Mouse (Mus musculus): Measurements from ENCODE around the gene Snd1. TPM values are rescaled to one million over a fixed set of nuclear protein-coding genes. Genes with fewer than 3 reads are reported as not detected.

Snd1 gene
- total RNA-seq, 4 experiments from 2014 or later = 101 to 116 (median 115) TPM

DNA sequence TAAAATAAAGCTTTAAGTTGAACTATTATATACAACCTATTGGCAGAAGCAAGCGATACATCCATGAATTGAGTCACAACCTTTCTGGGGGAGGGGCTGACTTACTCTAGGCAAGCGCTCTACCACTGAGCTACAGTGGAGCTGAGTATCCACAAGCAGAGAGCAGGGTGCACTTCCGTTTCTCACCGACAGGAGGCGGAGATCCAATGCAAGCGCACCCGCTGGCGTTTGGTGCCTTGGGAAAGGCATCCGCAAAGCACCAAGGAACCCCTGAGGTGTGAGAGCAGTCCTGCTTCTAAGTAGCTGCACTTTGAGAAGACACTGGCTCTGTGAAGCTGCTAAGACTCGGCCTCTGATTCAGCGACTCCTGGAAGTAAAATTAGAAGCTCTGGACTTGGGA is 480.6 kb downstream of the Snd1 start:
- DNase-seq (ENCODE audit: low spot score in 2 of 2) = peak in 1 of 2 experiments; percentile 38

DNA sequence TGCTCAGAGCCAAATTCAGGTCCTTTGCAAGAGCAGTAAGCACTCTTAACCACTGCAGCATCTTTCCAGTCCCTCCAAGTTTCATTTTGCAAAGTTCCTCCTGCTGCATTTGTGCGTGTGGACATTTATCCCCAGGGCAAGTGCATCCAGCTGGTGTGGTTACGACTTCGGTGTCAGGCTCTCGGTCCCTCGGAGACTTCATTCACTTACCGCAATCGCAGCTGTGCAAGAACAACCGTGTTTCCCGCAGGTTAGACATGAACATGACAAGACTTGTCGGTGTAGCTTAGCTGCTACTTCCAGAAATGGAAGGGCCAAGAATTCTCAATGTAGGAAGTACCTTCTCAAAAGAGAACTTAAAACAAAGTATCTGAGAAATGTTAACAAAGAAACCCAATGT is 482.5 kb downstream of the Snd1 start:
- DNase-seq (ENCODE audit: low spot score in 2 of 2) = no peak

DNA sequence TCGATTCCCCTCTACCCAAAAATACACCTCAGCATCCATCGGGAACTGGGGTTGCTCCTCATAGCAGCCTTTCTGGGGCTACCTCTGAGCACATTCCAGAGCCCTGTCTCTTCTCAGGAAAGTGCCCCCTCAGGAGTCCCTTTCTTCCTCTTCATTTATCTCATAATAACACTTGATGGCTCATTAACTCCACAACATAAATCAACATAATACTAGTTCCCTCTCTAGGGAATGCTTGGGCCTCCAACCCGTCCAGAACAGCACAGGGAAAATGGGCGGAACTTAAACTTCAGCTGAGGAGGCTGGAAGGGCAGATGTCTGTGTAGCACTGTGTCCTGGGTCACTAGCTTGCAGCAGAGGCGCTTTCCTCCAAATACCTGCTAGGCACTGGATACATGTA is 488.2 kb downstream of the Snd1 start:
- no peak for DNase-seq (ENCODE audit: low spot score in 2 of 2)

GRCm38 (mm10) chr6:28965264-28965663 is 490.3 kb downstream of the Snd1 start:
- DNase-seq (ENCODE audit: low spot score in 2 of 2) = no peak

GRCm38 (mm10) chr6:28969615-28970014 is 494.7 kb downstream of the Snd1 start:
- no peak for DNase-seq (ENCODE audit: low spot score in 2 of 2)

- DNase-seq (ENCODE audit: low spot score in 2 of 2) = no peak
Measured at GRCm38 (mm10) chr6:28970711-28971110, 495.8 kb downstream of the Snd1 start.

GRCm38 (mm10) chr6:28974498-28974897 is 499.6 kb downstream of the Snd1 start:
- no peak for DNase-seq (ENCODE audit: low spot score in 2 of 2)

DNA sequence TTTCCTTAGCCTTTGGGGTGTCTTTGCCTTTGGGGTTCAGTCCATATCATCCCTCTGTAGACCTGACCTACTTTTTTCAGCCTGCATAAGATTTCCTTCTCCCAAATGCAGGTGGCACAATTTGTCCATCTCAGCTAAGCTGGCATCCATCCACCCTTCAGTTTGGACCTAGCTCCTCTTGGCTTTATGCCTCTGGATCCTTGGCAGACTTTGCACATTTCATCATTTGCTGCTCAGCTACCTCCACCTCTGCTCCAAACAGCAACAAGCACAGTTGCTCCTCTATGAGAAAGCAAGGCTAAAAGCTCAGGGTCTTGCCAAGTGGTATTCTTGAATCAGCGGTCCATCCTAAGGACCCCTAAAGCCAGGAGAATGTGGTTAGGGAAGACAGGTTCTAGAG is 500.2 kb downstream of the Snd1 start:
- peak; percentile 42 to 70 for DNase-seq (ENCODE audit: low spot score in 2 of 2)

GRCm38 (mm10) chr6:28978031-28978430 is 503.1 kb downstream of the Snd1 start:
- no peak for DNase-seq (ENCODE audit: low spot score in 2 of 2)

DNA sequence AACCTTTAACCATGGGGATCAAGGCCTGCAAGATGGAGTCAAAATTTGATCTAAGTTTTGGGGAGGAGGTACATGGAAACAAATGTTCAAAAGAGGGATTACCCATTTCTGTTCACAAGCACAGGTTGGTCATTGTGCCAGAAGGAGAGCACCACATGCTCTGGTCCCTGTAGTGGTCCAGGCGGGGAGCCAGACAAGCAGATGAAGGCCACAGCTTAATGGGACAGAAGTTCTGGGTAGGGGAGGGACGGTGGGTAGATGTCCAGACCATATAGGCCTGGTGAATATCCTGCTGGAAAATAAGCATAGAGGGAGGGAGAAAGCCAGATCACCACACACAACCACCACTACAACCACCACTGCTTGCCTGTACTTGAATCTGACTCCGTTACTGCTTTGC is 503.9 kb downstream of the Snd1 start:
- DNase-seq (ENCODE audit: low spot score in 2 of 2) = no peak

GRCm38 (mm10) chr6:28979586-28979985 is 504.6 kb downstream of the Snd1 start:
- DNase-seq (ENCODE audit: low spot score in 2 of 2) = no peak

- no peak for DNase-seq (ENCODE audit: low spot score in 2 of 2)
Measured at GRCm38 (mm10) chr6:28980219-28980618, 505.3 kb downstream of the Snd1 start.

GRCm38 (mm10) chr6:28980750-28981584 is 506.0 kb downstream of the Snd1 start:
- DNase-seq (ENCODE audit: low spot score in 2 of 2) = peak; percentile 45 to 70

GRCm38 (mm10) chr6:28981585-28981948 is 506.6 kb downstream of the Snd1 start:
- DNase-seq (ENCODE audit: low spot score in 2 of 2) = no peak

DNA sequence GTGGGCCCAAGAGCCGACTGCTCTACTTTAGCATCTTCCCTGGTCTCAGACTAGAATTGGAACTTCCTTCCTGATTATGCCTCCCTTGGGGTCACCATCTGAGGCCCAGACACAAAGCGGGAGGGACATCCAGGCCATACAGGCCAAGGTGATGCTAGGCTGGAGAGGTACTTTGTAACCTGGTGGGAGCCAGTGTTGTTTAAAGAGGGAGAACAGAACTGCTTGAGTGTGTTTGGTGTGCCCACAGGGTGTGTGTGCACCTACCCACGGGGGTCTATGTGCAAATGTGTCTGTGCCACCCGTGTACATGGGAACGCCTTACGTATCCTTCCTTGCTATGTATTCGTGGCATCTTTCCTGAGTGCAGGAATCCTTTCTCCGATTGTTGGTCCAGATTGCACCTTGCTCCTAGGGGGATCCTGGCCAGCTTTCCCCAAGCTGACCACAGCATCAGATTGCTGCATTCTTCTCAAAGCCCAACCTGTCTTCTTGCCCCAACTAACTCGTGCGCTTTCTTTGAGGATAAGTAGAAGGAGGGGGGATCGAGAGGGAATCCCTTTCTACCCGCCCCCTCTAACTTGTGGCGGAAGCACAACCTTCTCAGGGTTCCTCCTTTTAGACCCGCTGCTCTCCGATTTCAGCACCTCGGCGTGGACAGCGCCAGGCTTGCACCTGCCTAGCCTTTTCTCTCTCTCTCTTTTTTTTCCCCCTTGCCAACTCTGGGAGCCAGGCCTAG is 507.2 kb downstream of the Snd1 start:
- no peak for DNase-seq (ENCODE audit: low spot score in 2 of 2)

DNA sequence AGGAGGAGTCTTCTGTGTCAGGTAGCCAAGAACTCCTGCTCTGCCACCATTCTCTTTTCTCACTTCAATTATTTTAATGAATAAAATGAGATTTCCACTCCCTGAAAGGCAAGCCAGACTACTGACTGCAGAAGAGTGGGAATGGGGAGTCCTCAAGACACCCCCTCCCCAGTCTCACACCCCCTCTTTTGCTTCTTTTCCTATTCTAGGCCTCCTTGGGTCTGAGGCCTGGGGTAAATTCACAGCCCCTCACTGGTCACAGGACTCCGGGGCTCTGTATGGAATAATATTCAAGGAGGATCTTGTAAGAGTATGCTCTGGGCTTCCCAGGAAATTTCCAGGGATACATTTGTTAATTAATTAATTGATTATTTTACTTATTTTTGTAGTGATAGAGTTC is 507.9 kb downstream of the Snd1 start:
- no peak for DNase-seq (ENCODE audit: low spot score in 2 of 2)

Other genes starting within 250 kb of the Snd1 start
- 10 to 100 TPM; 20.6 to 27.7 (median 24.6) TPM for gene Zfp800, start 77.1 kb upstream of the Snd1 start, total RNA-seq (2022)
- gene Arf5, start 51.6 kb upstream of the Snd1 start, total RNA-seq (2022) = 100 to 1,000 TPM; 233 to 249 (median 241) TPM
- not detected for gene Fscn3, start 47.4 kb upstream of the Snd1 start, total RNA-seq (2022)
- 10 to 100 TPM; 16.3 to 20.5 (median 18.9) TPM for gene Gcc1, start 46.7 kb upstream of the Snd1 start, total RNA-seq (2022)
- not detected for gene Pax4, start 25.8 kb upstream of the Snd1 start, total RNA-seq (2022)